Mouse (Mus musculus) urinary bladder, postnatal 14 days (tissue): Measurements from ENCODE around the gene Igf2r.
"Not testable (repeated sequence)": the region's sequence is repeated elsewhere in the genome, so short reads cannot be mapped to it uniquely, and the experiment has no call there.

Source experiments
- DNase-seq: peaks from one replicate; pipeline ENCODE4 v3.0.0; 2021; ENCODE audit warnings: low spot score

The Igf2r gene

DNA sequence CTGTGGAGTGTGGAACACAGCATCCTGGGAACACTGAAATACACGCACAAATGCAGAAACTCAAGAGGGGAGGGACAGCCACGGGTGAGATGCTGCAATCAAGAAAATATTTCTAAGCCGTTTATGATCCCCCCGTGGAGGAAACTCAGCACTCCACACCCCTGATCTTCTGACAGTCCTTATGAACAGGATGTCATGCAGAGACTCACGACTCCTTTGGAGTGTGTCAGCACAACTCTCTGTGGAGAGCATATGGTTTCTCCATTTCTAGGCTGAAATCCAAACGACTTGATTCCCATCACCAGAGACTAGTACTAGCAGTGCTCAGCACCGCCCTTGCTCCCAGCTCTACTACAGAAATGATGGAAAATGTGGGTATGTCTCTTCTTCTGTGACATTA, 51.2 kb downstream of the Igf2r start:
- DNase-seq: no peak

- no peak for DNase-seq
These were observed 52.0 kb downstream of the Igf2r start for GRCm38 (mm10) chr17:12717445-12717844.

DNA sequence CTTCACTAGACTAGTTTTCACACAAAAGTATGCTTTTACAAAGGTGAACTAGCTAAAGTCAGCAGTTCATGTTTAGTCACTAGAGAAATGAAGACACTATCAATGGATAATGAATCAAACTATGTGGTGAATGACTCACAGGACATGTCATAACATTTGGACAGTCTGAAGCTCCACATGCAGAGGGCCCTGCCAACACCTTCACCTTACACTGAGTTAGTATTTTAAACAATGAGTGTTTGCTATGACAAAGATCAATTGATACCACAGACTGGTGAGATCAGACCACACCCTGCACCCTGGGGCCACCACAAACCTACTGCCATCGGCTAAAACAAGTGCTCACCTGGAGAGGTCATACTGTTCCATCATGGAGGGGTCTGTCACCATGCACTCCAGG, 54.4 kb downstream of the Igf2r start:
- no peak for DNase-seq

GRCm38 (mm10) chr17:12714080-12714561, 55.3 kb downstream of the Igf2r start:
- no peak for DNase-seq

- DNase-seq: no peak
These were observed 56.5 kb downstream of the Igf2r start for GRCm38 (mm10) chr17:12712993-12713392.

GRCm38 (mm10) chr17:12712191-12712590, 57.3 kb downstream of the Igf2r start:
- DNase-seq: no peak

DNA sequence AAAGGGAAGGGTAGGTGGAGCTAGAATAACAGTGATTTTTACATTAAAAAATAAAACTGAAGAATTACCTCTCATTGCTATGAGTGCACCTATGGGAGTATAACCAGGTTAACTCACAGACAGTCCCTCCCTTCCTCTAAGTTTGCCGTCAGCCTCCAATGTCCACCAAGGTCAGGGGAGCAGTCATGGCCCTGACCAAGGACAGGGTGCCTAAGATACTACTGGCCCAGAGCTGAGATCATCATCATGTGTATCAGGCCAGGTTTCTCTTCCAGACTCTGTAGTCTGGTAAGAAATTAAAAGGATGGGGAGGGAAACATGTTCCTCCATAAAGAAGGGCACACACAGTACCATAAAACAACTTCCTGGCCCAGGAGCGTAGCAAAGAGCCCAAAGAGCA, 58.5 kb downstream of the Igf2r start:
- no peak for DNase-seq

GRCm38 (mm10) chr17:12710050-12710780, 59.2 kb downstream of the Igf2r start:
- DNase-seq: no peak

- no peak for DNase-seq
These were observed 61.1 kb downstream of the Igf2r start for GRCm38 (mm10) chr17:12708398-12708797.

DNA sequence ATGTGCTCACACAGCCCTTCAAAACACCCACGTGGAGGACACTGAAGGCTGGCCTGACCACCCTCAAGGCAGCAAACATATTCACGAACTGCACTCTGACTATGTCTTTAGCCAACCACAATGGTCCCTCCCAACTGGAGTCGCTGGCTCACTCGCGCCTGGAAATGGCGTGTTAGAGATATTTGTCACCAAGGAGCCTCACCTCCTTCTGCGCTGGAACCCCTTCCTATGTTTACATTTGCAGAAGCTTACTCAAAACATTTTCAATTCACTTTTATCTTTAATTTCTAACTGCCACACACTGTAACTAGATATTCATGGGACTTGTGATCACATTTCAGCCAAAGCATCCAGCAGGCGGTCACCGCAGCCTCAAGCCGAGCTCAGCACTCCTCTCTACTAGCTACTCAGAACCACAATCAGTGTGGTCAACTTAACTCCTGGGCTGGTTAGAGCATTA, 62.8 kb downstream of the Igf2r start:
- DNase-seq: no peak

DNA sequence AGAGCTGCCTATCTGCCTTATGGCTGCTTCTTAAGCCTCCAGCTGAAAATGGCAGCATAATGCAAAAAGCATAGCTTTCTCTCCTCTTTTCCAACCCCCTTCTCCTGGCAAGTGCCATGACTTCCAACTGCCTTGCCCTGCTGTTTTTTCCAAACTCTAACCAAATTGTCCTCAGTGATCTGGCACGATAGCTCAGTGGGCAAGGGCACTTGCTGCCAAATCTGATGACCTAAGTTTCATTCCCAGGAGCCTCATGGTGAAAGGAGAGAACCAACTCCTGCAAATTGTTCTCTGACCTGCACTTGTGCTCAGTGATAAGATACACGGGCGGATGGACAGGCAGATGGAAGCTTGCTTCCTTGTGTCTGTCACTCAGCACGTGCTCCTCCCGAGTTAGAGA, 66.6 kb downstream of the Igf2r start:
- no peak for DNase-seq

GRCm38 (mm10) chr17:12700373-12700772, 69.1 kb downstream of the Igf2r start:
- no peak for DNase-seq

DNA sequence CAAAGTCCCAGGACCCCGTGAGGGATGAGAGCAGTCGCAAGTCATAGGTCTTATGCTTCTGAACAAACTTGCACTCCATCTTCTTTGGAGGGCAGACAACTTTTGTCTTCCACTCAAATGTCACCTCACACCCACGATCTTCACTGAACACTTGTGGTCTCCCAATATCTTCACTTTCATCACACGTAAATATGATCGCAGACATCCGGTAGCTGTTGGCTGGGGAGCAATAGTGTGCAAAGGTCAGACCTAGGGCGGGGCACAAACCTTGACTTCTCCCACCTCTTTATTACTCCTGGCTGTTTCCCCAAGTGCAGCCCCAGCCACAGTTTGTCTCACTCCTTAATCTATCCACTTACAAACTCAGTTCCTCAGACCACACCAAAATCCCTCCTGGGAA, 77.6 kb downstream of the Igf2r start:
- DNase-seq: no peak

GRCm38 (mm10) chr17:12689537-12689936, 79.9 kb downstream of the Igf2r start:
- DNase-seq: peak; percentile 38

DNA sequence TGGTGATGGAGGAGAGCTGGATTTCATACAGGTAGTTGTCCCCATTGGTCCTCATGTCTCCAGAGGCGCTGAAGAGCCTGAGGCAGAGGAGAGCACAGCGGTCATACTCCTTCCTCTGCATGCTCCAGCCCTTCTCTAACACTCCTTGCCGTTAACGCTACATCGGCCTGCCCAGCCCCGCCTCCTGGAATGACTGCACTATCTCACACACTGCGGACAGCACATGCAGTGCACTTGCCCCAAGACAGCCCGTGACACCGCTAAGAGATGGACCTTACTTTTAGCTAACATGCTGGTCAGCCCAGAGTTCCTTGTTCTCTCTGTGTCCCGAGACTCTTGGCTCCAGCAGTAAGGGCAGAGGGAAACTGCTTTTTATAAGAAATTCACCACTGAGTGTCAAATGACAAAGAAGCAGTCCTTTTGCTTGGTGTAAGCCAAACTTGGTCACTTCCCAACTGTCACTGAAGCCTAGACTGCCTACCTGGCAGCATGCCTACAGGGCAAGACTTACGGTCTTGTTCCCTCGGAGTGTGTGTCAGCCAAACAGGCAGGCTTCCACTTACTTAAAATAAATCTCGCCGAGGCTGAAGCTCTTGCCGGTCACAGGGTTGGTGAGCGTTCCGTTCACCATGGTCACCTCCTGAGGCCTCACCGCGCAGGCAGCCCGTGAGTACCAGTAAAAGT, 80.9 kb downstream of the Igf2r start:
- DNase-seq: peak; percentile 31

DNA sequence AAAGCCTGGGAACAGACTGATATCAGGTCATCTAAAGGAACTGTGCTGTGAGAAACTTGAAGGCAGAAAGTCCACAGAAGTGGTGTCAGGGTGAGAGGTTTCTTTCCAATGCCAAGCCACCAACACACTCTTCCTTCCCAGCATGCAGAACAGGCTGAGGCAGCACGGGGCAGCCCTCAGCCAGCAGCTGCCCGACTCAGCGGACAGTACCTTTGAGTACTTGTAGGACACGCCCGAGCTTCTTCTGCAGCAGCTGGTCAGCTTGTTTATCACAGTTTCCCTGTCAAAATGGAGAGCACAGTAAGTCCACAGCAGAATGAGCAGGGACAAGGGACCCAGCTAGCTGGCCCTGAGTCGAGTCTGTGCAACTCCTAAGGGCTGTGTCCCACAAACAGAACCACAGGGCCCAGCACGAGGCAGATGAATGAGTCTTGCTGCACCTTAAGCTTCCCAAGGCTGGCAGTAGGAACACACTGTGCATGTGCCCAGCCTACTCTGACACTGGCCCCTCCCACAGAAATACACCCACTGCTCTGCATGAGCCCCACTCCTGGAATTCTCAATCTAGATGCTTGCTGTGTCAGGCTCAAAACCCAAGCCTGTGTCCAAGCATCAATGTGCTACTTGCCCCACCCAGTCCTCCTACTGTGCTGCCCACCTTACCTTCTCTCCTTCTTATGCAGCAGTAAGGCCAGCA, 84.4 kb downstream of the Igf2r start:
- no peak for DNase-seq

GRCm38 (mm10) chr17:12684412-12684811, 85.1 kb downstream of the Igf2r start:
- no peak for DNase-seq

DNA sequence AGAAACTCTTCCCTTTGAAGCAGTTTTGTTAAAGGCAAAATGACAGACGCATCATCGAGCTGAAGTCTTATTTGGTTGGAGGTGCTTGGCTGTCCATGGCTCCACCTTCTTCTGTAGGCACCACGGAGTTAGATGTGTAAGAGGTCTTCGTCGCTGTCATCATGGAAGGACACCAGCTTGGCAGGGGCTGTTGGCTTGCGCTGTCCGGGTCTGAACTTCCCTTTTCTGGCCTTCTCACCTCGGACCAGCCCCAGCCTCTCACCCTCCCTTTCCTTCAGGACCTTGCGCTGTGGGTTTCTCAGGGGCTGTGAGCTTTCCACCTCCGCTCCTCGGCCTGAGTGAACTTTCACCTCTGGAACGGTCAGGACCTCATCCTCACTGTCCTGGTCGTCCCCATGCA, 85.9 kb downstream of the Igf2r start:
- DNase-seq: no peak

- DNase-seq: no peak
These were observed 91.2 kb downstream of the Igf2r start for GRCm38 (mm10) chr17:12678261-12678660.

- DNase-seq: no peak
These were observed 92.3 kb downstream of the Igf2r start for GRCm38 (mm10) chr17:12677139-12677538.

GRCm38 (mm10) chr17:12675646-12676045, 93.8 kb downstream of the Igf2r start, which contains the start of gene Slc22a1:
TSS of gene Slc22a1 (minus strand) at chr17:12675829.
- DNase-seq: peak; percentile 78

GRCm38 (mm10) chr17:12674980-12675379, 94.5 kb downstream of the Igf2r start:
- DNase-seq: not testable (repeated sequence)

GRCm38 (mm10) chr17:12673871-12674270, 95.6 kb downstream of the Igf2r start:
- DNase-seq: no peak
